Mouse (Mus musculus) myocyte (in vitro differentiated cells): ENCODE data around the gene Ldb1.

Source experiments
- CEBPB ChIP-seq: IDR thresholded peaks from 2 replicates; pipeline ENCODE4 v1.6.1; 2011; ENCODE audit warnings: mild to moderate bottlenecking, moderate library complexity; ENCODE audit not compliant: poor library complexity, insufficient read depth, severe bottlenecking
- E2F4 ChIP-seq: IDR thresholded peaks from one replicate; pipeline ENCODE4 v1.6.1; 2011; ENCODE audit warnings: mild to moderate bottlenecking, control low read depth, moderate library complexity; ENCODE audit not compliant: insufficient read depth
- MAX ChIP-seq: IDR thresholded peaks from one replicate; pipeline ENCODE4 v1.6.1; 2011; ENCODE audit warnings: low read depth, mild to moderate bottlenecking, control low read depth

DNA sequence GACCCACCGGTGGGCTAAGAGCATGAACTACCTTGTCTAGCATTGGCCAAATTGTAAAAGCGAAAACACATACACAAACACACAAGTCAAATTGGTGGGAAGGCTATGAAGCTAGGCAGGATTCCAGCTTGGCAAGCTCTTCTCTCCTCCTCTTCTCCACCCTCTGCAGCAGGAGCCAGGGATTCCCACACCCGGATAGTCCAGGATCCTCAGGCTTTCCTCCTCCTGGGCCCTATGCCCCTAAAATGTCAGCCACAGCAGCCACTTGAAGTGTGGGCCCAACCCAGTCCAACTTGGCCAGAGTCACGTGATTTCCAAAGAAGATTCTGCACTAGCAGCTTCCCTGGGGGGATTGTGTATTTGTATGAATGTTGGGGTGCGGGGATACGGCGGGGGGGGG, 1.6 kb downstream of the Ldb1 start:
- no peak for TF ChIP-seq CEBPB
- TF ChIP-seq MAX = no peak
- TF ChIP-seq E2F4 = no peak
